Mouse (Mus musculus): ENCODE data around the gene Olfr984.

Olfr984 gene

DNA sequence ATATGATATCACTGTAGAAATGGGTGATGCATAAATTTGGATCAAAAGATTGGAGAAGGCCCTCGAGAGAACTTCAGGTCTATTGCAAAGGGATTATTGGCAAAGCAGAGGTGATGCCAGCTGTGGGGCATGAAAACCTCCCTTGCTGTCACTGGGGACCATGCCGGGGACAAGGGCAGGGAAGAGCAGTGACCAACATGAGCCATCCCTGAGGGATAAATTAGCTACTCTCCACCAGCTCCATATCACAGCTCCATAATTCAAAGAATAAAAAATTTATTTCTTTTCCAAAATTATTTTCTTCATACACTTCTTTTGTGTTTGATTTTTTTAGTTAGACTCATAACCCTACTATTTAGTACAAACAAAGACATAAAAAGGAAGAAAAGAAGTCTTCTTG, at the start of gene Olfr984:
Gene Olfr984 (minus strand): TSS at position 101 of the 400 bp plus-strand sequence.
- DNase-seq (ENCODE audit: low read depth, low spot score), result no peak

DNA sequence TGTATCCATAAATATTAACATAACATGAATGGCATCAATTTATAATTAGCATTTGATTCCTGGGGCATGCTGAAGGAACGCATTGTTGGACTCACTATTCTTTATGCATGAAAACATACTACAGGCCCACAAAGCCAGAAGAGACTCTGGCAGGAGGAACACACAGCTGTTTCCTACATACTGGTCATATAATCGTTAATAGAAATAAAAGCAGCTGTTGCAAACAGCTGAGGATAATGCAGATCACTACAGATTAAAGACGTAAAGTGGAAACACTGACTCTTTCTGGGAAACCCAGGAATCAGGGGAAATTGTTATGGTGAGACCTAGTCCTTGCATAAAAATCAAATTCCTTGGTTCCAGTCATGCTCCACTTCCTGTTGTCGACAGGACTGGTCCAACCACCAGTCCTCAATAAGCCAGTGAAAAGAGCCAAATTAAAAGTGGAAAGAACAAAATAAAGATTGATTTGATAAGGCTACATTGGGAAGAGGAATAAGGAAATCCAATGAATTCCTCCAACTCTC, 41.2 kb upstream of the Olfr984 start:
- DNase-seq (ENCODE audit: low read depth, low spot score), result no peak

DNA sequence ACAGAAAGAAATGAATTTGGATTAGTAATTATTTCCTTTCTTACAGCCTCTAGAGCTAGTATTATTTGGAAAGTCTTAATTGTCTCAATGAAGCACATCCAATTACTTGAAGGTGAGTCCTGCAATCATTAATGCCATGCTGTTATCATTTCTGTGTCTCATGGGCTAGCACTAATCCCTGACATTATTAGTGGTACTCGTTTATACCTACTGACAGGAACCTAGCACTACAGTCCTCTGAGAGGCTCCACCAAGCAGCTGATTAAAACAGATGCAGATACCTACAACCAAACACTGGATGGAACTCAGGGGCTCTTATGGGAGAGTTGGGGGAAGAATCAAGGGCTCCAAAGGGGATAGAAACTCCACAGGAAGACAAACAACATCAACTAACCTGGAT, 27.5 kb upstream of the Olfr984 start:
- DNase-seq (ENCODE audit: low read depth, low spot score), result no peak

DNA sequence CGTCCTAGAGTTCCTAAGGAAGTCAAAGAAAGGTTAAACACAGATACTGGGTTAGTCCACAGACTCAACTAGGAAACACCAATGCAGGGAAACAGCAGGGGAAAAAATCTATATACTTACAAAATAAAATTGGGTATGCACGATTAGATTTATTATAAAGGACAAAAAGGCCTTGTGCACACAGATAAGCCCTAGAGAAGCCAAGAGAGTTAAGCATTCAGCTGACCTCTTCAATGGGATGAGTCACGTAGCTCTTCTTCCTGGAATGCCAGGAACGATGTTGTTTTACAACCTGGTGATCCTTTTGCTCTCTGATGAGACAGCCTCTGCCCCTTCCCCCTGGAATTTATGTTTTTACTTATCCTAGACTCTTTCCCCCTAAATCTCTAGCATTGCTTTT, 25.5 kb upstream of the Olfr984 start:
- DNase-seq (ENCODE audit: low read depth, low spot score), result no peak

DNA sequence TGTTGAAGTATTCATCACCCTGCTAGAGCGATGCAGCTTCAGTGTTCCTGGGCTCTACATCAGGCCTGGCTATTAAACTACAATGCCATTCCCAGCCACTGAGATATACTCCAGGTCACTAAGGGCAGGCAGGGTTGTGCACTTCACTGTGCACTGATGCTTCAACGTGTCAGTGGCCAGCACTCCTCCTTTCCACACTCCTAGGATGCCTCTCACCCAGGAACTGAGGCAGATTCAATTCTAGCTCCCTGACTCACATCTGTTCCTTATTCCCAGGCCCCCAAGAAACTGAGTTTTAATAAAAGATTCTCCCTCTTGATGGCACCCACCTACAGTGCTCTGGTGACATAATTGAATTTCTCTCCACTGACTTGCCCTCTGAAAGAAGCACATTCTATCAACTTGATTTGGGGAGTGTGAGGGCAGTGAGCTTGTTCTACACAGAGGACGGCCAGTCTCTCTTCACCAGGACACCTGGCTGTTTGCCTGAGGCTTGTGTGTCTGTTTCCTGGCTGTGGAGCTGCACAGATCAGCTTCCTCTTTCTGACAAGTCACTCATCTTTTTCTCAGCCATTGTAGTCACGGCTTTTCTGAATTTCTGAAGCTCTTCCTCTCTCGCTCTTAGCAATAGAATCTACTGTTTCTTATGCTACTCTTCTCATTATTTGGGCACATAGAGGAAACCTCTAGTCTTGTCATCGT, 23.1 kb upstream of the Olfr984 start:
- no peak for DNase-seq (ENCODE audit: low read depth, low spot score)

DNA sequence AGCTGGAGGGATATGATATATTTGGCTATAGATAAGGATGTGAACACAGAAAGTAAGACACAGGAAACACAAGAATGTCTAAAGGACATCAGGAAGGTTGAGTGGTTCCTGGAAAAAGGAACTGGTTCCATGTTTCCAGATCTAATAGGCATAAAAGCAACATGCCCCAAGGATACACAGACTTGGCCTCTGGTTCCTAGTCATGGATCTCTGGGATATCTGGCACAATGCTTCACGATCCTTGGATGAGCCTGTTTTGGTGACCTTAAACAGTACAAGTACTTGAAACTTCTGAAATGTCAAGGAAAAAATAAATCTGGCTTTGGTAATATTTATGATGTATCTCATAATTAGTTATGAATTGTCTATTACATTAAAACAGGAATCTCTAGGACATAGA, 16.6 kb upstream of the Olfr984 start:
- DNase-seq (ENCODE audit: low read depth, low spot score), result no peak

DNA sequence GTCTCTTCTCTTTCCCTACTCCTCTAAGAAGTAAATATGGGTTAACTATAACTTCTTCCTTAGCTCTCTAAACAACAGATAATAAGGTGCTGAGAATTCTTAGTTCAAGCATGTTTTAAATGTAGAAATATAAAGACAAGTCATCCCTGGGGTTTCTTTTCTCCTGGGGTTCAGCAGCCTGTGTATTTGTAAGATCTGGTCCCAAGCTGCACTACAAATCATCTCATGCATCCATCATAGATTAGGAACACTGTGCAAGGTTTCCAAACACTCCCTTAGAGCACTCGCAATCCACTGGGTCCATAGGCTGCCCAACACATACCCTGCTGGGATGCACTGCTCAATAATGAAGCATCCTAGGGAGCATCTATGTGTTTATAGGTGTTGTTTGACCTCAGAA, 16.1 kb upstream of the Olfr984 start, which contains the start of gene Olfr985:
Gene Olfr985 (minus strand): TSS at position 101 of the 400 bp plus-strand sequence.
- no peak for DNase-seq (ENCODE audit: low read depth, low spot score)

DNA sequence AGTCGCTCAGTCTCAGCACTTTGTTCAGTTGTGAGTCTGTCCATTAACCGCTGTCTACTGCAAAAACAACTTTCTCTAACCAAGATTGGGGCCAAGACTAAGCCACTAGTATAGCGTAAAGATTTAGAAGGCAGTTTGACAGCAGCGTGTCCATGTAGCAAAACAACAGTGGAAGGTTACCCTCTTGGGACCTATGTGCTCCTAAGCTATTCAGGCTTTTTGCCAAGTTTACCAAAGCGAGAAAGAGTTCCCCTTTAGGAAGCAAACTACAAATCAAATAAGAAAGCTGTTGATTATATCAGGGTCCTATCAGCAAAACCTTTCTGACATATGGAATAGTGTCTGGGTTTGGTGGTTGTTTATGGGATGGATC, 3.3 kb upstream of the Olfr984 start:
- no peak for DNase-seq (ENCODE audit: low read depth, low spot score)

DNA sequence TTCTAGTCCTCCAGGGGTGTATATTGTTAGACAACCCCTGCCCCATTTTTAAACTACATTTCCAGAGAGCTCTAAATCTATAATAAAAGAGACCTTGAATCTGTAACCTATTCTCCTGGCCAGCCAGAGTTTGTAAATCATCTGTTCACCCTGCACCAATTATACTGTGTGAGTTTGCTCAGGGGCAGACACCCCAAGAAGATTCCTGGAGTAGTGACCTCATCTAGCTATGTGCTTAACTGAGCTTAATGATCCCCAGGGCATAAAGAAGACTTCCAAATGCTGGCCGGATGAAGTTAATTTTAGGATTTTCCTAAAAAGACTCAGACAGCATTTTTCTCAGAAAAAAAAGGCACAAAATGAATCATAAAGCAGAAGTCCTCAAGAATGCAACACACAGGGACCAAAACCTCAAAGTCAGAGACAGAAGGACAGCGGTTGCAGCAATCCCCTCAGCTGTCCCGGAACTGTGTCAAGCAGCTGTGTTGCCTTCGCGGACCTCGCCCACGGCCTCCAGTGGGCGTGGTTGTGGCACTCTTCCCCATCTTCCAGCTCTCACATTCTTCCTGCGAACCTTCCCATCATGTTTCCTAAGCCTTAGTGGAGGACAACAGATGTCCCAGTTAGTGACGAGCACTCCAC, 2.8 kb upstream of the Olfr984 start:
- peak; percentile 50 for DNase-seq (ENCODE audit: low read depth, low spot score)

DNA sequence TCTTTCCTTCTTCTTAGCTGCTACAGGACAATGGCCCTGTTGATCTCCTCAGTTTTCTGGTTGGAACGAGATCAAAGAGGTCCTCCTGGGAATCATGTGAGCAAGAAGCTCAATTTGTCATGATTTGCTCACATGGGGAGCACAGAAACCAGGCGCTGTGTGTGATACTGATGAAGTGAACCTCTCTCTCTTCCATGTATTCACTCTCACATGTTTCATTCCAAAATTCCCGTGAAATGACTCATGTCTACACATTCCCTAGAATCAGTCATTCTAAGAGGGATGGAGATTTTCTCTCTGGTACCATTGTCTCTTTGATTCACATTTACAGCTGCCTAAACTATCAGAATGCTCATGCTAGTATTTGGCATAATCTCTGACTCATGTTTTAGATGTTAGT, 19.2 kb downstream of the Olfr984 start:
- DNase-seq (ENCODE audit: low read depth, low spot score), result no peak

DNA sequence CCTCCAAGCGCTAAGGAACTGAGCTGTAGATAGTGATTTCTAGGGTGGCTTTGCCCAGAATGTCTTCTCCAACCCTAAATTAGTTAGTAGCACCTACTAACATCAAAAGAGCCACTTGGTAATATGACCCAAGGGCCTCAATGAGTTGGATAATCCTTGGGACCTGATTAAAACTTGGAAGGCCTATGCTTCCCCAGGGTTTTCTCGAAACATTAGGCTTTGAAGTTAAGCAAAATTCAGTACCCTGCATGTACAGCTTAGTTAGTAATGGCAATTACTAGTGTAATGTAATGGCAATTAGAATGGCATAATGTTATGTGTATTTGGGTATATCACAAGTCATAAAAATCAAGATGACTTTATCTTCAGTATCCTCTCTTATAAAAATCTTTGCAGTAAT, 20.5 kb downstream of the Olfr984 start, which contains the start of gene Olfr983:
Gene Olfr983 (minus strand): TSS at position 101 of the 400 bp plus-strand sequence.
- DNase-seq (ENCODE audit: low read depth, low spot score), result no peak

DNA sequence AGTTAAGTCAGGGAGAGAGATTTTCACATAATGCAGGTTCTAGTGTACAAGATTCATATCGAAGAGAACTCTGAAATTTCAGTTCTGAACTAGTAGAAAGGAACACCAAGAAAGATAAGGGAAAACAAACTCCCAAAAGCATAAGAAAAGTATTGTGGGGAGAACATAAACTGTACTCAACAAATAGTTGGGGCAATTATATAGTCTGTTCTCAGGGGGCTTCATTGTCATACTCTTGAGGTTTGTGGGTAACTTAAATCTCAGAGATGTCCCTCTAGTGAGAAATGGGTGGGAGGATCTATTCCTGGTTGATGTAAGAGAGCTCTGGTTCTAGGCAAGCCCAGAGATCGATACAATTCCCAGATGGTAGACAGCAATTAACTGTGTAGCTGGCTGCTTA, 40.5 kb downstream of the Olfr984 start, which contains the start of gene Olfr982:
Gene Olfr982 (plus strand): TSS at position 301 of the 400 bp plus-strand sequence.
- DNase-seq (ENCODE audit: low read depth, low spot score), result no peak

DNA sequence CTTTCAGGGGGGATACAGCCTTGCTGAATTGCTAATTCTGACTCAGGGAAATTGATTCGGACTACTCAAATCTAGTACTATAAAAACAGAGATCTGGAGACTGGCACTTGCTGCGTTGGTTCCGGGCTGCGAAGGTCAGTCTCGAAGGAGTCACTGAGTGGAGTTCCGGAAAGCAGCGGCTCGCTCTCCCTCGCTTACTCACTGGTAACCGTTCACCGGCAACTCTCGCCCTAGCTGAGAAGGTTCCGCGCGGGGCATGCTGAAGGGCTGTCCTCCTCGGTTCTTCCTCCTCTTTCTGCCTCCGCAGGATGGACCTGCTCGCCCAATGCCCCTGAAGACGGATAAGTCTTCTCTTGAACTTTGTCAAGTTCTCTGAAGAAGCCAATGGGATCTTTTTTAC, 63.9 kb downstream of the Olfr984 start:
- no peak for DNase-seq (ENCODE audit: low read depth, low spot score)

Data from brain, adult 2 months (tissue).